Mouse (Mus musculus) limb, embryonic 10.5 days (tissue): Measurements from ENCODE around the gene Agbl4. TPM values are rescaled to one million over a fixed set of nuclear protein-coding genes. Genes with fewer than 3 reads are reported as not detected.

Experiments used
- DNase-seq: peaks from one replicate; pipeline ENCODE4 v3.0.0-alpha.2; 2017; ENCODE audit warnings: low spot score
- H3K27ac ChIP-seq: fragments of 300-500 bp; sonication (generic); 2 replicates; pipeline ENCODE4 v1.5.1; 2016; ENCODE audit warnings: mild to moderate bottlenecking
- H3K27me3 ChIP-seq: fragments of 300-500 bp; sonication (generic); 2 replicates; pipeline ENCODE4 v1.6.1; 2016; ENCODE audit warnings: low read depth, mild to moderate bottlenecking; ENCODE audit not compliant: poor library complexity, severe bottlenecking
- H3K36me3 ChIP-seq: fragments of 300-500 bp; sonication (generic); 2 replicates; pipeline ENCODE4 v1.6.1; 2016; ENCODE audit warnings: mild to moderate bottlenecking, moderate library complexity
- H3K4me1 ChIP-seq: fragments of 300-500 bp; sonication (generic); 2 replicates; pipeline ENCODE4 v1.6.1; 2016
- H3K4me3 ChIP-seq: fragments of 300-500 bp; sonication (generic); 2 replicates; pipeline ENCODE4 v1.5.1; 2016; ENCODE audit warnings: mild to moderate bottlenecking, moderate library complexity
- H3K9me3 ChIP-seq: fragments of 300-500 bp; sonication (generic); replicated peaks from 2 replicates; pipeline ENCODE4 v1.6.1; 2016; ENCODE audit warnings: mild to moderate bottlenecking
- WGBS: fragments of 180-500 bp; shearing (Covaris S2); methylation state at CpG from one replicate; pipeline ENCODE4 v1.1.7; 2016; 5-methylcytosine and 5-hydroxymethylcytosine counted together
- polyA plus RNA-seq: library from polyadenylated mRNA; unstranded; fragments of >200 nt; fragmentation: Nextera tagmentation; extraction: Ambion mirVana; gene quantifications from 2 replicates; pipeline ENCODE4 v1.2.1, GENCODE M21; 2016

Gene Agbl4
- polyA plus RNA-seq, 1 experiment from 2014 or later = not detected

GRCm38 (mm10) chr4:111004719-111005479 is 607.4 kb downstream of the Agbl4 start:
- Histone ChIP-seq H3K27me3 (no peaks in the 10 kb centered on the region), H3K4me1 (no peaks in the 10 kb centered on the region), H3K9me3 (no peaks in the 10 kb centered on the region), H3K27ac (no peak overlapping the region), H3K4me3 (no peak overlapping the region), H3K36me3 (no peaks in the 10 kb centered on the region)
- WGBS = 91% methylated on average over 1 of the region's 1 CpGs
- DNase-seq = no peak

GRCm38 (mm10) chr4:111019376-111019775 is 621.9 kb downstream of the Agbl4 start:
- H3K4me1 ChIP-seq = no peaks in the 10 kb centered on the region
- no peak overlapping the region for H3K27ac ChIP-seq
- H3K36me3 ChIP-seq = no peaks in the 10 kb centered on the region
- no peak overlapping the region for H3K4me3 ChIP-seq
- H3K9me3 ChIP-seq = no peaks in the 10 kb centered on the region
- no peaks in the 10 kb centered on the region for H3K27me3 ChIP-seq
- 93% methylated on average over 4 of the region's 4 CpGs for WGBS
- no peak for DNase-seq

GRCm38 (mm10) chr4:111067330-111067729 is 669.9 kb downstream of the Agbl4 start:
- no peak for DNase-seq
- Histone ChIP-seq H3K4me1 (no peaks in the 10 kb centered on the region), H3K27me3 (no peaks in the 10 kb centered on the region), H3K27ac (no peak overlapping the region), H3K9me3 (no peaks in the 10 kb centered on the region), H3K36me3 (no peaks in the 10 kb centered on the region), H3K4me3 (no peak overlapping the region)
- WGBS = 93% methylated on average over 3 of the region's 3 CpGs

- no peaks in the 10 kb centered on the region for H3K27me3 ChIP-seq
- DNase-seq = no peak
- H3K4me3 ChIP-seq = no peak overlapping the region
- 69% methylated on average over 6 of the region's 7 CpGs for WGBS
- H3K4me1 ChIP-seq = no peaks in the 10 kb centered on the region
- H3K27ac ChIP-seq = no peak overlapping the region
- no peaks in the 10 kb centered on the region for H3K9me3 ChIP-seq
- H3K36me3 ChIP-seq = no peaks in the 10 kb centered on the region
Measured at GRCm38 (mm10) chr4:111073738-111074497, 676.5 kb downstream of the Agbl4 start.

- DNase-seq = no peak
- H3K27ac ChIP-seq = no peak overlapping the region
- WGBS = 80% methylated on average over 6 of the region's 6 CpGs
Measured at GRCm38 (mm10) chr4:111074701-111075154, 677.3 kb downstream of the Agbl4 start.

GRCm38 (mm10) chr4:111077810-111078209 is 680.3 kb downstream of the Agbl4 start:
- H3K27ac ChIP-seq = no peak overlapping the region
- 86% methylated on average over 3 of the region's 3 CpGs for WGBS
- no peaks in the 10 kb centered on the region for H3K27me3 ChIP-seq
- H3K4me3 ChIP-seq = no peak overlapping the region
- H3K4me1 ChIP-seq = no peaks in the 10 kb centered on the region
- DNase-seq = no peak
- no peaks in the 10 kb centered on the region for H3K9me3 ChIP-seq
- H3K36me3 ChIP-seq = no peaks in the 10 kb centered on the region

More at GRCm38 (mm10) chr4:111074701-111075154, 677.3 kb downstream of the Agbl4 start:
- Histone ChIP-seq H3K9me3 (no peaks in the 10 kb centered on the region), H3K4me3 (no peak overlapping the region), H3K27me3 (no peaks in the 10 kb centered on the region), H3K36me3 (no peaks in the 10 kb centered on the region), H3K4me1 (no peaks in the 10 kb centered on the region)

- H3K27me3 ChIP-seq = no peaks in the 10 kb centered on the region
- WGBS = 85% methylated on average over 1 of the region's 1 CpGs
- no peaks in the 10 kb centered on the region for H3K4me1 ChIP-seq
- H3K36me3 ChIP-seq = no peaks in the 10 kb centered on the region
- DNase-seq = no peak
- H3K9me3 ChIP-seq = no peaks in the 10 kb centered on the region
- H3K27ac ChIP-seq = no peak overlapping the region
- no peak overlapping the region for H3K4me3 ChIP-seq
Measured at GRCm38 (mm10) chr4:111085330-111085729, 687.9 kb downstream of the Agbl4 start.

GRCm38 (mm10) chr4:111136217-111137147 is 739.0 kb downstream of the Agbl4 start:
- no peak for DNase-seq
- Histone ChIP-seq H3K4me1 (no peaks in the 10 kb centered on the region), H3K27me3 (no peaks in the 10 kb centered on the region), H3K36me3 (no peaks in the 10 kb centered on the region), H3K4me3 (no peak overlapping the region), H3K9me3 (no peaks in the 10 kb centered on the region), H3K27ac (no peak overlapping the region)
- 58% methylated on average over 3 of the region's 3 CpGs for WGBS

GRCm38 (mm10) chr4:111147748-111148147 is 750.3 kb downstream of the Agbl4 start:
- H3K36me3 ChIP-seq = no peaks in the 10 kb centered on the region
- WGBS = 86% methylated on average over 1 of the region's 1 CpGs
- no peak for DNase-seq
- no peaks in the 10 kb centered on the region for H3K27me3 ChIP-seq
- no peak overlapping the region for H3K4me3 ChIP-seq
- H3K27ac ChIP-seq = no peak overlapping the region
- H3K4me1 ChIP-seq = no peaks in the 10 kb centered on the region
- H3K9me3 ChIP-seq = no peaks in the 10 kb centered on the region

- Histone ChIP-seq H3K4me3 (no peak overlapping the region), H3K9me3 (no peaks in the 10 kb centered on the region)
- WGBS = 67% methylated on average over 1 of the region's 1 CpGs
Measured at GRCm38 (mm10) chr4:111155859-111156258, 758.4 kb downstream of the Agbl4 start.

GRCm38 (mm10) chr4:111181478-111181877 is 784.0 kb downstream of the Agbl4 start:
- Histone ChIP-seq H3K4me3 (no peak overlapping the region), H3K4me1 (no peaks in the 10 kb centered on the region), H3K9me3 (no peaks in the 10 kb centered on the region), H3K27ac (no peak overlapping the region), H3K36me3 (no peaks in the 10 kb centered on the region), H3K27me3 (no peaks in the 10 kb centered on the region)
- no peak for DNase-seq
- 84% methylated on average over 2 of the region's 2 CpGs for WGBS

More at GRCm38 (mm10) chr4:111155859-111156258, 758.4 kb downstream of the Agbl4 start:
- Histone ChIP-seq H3K36me3 (no peaks in the 10 kb centered on the region), H3K4me1 (no peaks in the 10 kb centered on the region), H3K27ac (no peak overlapping the region), H3K27me3 (no peaks in the 10 kb centered on the region)
- DNase-seq = no peak

GRCm38 (mm10) chr4:111200100-111200499 is 802.6 kb downstream of the Agbl4 start:
- no peak overlapping the region for H3K27ac ChIP-seq
- WGBS = 36% methylated on average over 2 of the region's 2 CpGs
- no peak overlapping the region for H3K4me3 ChIP-seq
- no peaks in the 10 kb centered on the region for H3K36me3 ChIP-seq
- no peak for DNase-seq
- no peaks in the 10 kb centered on the region for H3K9me3 ChIP-seq
- no peaks in the 10 kb centered on the region for H3K27me3 ChIP-seq
- H3K4me1 ChIP-seq = peaks cover 6% of the 10 kb centered on the region; the same call in 1 of the 2 replicates
